Mouse (Mus musculus) urinary bladder, postnatal 36 days (tissue): ENCODE measurements around the gene 6820408C15Rik.

ENCODE experiments used
- DNase-seq, 2 experiments: peaks; one replicate each; pipeline ENCODE4 v3.0.0; 2022; ENCODE audit warnings: low spot score in 2 of 2, mixed read lengths in 1 of 2

The 6820408C15Rik gene

GRCm38 (mm10) chr2:152464570-152465150 is 49.3 kb downstream of the 6820408C15Rik start, which contains the start of gene Defb23:
Defb23 (minus strand) TSS chr2:152464620.
- no peak for DNase-seq

GRCm38 (mm10) chr2:152470973-152471372 is 55.6 kb downstream of the 6820408C15Rik start:
- peak; percentile 10 to 29 for DNase-seq

GRCm38 (mm10) chr2:152472434-152472833 is 57.0 kb downstream of the 6820408C15Rik start:
- DNase-seq, result no peak

GRCm38 (mm10) chr2:152476763-152477162 is 61.4 kb downstream of the 6820408C15Rik start, which contains the start of gene Defb20:
Defb20 (plus strand) TSS chr2:152477063.
- no peak for DNase-seq

DNA sequence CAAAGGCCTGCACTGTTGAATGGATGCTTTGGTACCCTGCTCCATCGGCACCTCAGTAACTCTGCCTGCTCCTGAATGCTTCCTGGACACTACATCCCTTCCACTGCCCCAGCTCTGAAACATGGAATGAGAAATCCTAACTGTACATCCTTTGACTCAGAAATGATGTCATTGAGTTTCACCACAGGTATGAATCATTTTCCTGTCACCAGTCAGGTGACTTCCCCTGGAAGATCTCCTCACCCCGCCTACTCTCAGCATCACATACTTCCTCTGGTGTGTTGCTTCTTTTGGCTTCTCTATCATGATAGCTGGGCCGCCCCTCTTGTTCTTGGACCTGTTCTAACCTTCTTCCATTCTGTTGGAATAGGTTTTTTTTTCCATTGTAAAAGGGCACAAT is 65.5 kb downstream of the 6820408C15Rik start:
- no peak for DNase-seq

GRCm38 (mm10) chr2:152481726-152482125 is 66.3 kb downstream of the 6820408C15Rik start:
- no peak for DNase-seq

DNA sequence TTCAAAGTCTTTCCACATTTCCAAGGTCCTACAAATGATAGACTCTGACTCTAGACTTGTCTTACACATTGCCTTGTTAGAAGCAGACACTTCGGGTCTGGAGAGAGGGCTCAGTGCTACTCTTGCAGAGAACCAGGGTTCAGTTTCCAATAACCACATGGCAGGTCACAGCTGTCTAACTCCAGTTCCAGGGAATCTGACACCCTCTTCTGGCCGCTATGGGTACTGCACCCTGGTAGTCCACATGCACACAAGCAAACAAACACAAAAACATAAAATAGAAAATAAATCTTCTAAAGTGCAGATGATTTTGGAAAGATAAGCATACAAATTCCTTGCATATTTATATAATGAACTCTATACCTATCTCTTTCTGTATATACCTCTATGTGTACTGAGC is 71.6 kb downstream of the 6820408C15Rik start:
- DNase-seq, result no peak

DNA sequence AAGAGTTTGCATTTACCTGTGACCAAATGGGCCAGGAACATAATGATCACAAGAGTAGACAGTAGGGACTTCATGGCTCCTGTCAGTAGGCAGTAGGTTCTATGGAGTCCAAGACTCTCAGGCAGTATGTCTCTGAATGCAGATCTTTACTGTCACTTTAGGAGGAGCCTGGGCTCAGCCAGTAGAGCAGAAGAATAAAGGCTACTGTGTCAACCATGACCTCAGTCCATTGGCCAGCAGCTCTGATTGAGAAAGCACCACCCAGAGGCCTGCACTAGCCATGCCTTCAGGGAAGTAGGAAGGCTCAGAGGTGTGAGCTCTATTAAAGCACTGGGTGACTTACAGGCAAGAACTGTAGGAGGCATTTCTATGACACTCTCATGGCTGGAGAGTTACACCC is 74.7 kb downstream of the 6820408C15Rik start, which contains the start of gene Defb22:
Gene Defb22 (minus strand): TSS at position 101 of the 400 bp plus-strand sequence.
- DNase-seq, result no peak

- no peak for DNase-seq
Measured at GRCm38 (mm10) chr2:152493151-152493550, 77.8 kb downstream of the 6820408C15Rik start.
